Mouse (Mus musculus) testis, postnatal 14 days (tissue): Measurements from ENCODE around the gene Wnt8b.
"Not testable (repeated sequence)": the region's sequence is repeated elsewhere in the genome, so short reads cannot be mapped to it uniquely, and the experiment has no call there.

Source experiments
- DNase-seq: peaks from one replicate; pipeline ENCODE4 v3.0.0; 2021; ENCODE audit warnings: low spot score

The Wnt8b gene

DNA sequence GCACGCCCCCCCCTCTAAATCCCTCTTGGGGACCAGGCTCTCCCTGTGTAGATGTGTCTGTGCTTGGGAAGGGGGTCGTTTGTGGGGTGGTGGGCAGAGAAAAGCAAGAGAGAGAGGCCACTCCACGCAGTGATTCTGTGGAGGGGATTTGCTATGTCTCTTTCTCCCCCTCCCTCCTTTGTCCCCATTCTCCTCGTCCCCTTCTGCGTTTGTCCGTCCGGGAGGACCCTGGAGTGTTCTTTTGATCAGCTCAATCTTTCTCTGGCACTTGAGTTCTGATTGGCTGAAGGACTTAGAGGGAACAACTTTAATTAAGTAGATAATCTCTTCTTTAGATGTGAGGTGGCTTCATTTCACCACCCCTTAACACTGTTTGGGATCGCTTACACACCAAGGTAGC, at the start of gene Wnt8b:
Gene Wnt8b, plus strand, starts transcription at position 345 of the 400 bp plus-strand sequence.
- DNase-seq = no peak

DNA sequence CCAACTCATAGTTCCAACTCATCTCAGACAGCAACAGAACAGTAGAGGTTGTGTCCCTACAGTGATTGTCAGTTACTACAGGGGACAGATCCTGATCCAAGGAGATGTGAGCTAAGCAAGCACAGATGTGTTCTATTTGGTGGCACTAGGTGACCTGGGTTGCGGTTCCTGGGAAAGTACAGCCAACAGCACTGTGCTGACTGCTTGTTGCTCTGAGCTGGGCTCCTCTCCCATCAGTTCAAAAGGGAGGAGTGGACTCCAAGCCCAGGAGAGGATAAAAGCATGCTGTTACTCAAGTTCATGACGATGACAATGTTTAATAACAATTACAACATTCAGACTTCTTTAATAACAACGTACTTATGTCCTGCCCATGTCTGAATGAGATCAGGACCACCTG, 47.5 kb upstream of the Wnt8b start:
- DNase-seq = no peak

DNA sequence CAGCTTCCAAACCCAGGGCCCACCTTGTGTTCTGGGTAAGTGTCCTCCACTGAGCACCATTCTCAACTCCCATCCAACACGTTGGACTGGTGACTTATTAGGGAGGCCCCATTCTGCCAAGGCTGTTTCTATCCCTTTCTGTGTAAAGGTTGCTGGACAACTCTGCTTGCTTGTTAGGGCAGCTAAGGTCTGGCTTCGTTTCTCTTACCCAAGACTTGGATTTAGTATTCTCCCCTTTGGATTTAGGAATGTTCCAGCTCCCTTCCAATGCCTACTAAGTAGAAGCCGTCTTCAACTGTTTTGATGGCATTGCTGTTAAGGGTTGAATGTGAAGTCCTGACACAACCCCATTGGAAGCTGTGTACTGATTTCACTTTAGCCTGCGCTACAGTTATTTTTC, 45.3 kb upstream of the Wnt8b start:
- DNase-seq = no peak

- no peak for DNase-seq
Measured at GRCm38 (mm10) chr19:44454862-44455261, 38.4 kb upstream of the Wnt8b start.

DNA sequence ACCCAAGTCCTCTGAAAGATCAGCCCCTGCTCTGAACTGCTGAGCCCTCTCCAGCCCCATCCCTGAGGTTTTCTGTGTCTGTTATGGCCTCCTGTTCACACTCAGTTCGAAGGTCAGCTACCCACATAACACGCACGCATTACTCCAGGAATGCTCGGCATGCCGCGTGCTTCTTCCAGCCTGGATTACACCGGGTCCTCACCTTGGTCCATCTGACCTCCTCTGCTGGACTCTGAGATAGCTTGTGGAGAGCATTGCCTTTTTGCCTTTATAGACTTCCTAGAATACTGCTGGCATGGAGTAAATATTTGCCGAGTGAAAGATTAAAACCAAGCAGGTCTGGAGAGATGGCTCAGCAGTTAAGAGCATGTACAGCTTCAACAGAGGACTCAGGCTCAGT, 37.9 kb upstream of the Wnt8b start:
- DNase-seq = no peak

DNA sequence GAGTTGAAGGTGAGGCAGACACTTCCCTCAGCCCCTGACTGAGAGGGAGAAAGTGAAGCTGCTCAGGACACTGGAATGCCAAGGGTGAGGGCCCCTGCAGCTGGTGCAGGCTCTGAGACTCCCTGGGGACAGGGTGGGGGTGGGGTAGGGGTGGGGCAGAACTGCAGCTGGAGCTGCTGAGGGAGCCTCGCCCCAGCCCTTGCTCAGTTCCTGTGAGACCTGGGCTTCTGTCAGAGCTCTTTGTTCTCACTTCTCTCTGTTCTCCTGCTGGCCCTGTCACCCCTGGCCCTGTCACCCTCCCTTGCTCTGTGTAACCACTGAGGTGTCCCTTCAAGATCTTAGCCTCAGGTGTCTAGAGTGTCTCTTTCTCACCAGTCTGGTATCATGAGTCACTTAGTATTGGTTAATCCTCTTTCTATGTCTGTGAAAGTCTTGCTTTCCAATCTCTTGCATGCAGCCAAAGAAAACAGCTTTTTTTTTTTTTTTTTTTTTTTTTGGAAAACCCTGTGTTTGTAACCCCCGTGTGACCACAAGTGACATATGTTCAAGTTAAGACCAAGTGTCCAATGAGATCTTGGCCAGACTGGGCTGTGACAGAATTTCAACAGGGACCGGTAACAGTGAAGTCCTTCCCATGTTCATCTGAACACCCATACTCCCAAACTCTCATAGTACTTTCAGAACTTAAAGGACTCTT, 35.8 kb upstream of the Wnt8b start:
- no peak for DNase-seq

DNA sequence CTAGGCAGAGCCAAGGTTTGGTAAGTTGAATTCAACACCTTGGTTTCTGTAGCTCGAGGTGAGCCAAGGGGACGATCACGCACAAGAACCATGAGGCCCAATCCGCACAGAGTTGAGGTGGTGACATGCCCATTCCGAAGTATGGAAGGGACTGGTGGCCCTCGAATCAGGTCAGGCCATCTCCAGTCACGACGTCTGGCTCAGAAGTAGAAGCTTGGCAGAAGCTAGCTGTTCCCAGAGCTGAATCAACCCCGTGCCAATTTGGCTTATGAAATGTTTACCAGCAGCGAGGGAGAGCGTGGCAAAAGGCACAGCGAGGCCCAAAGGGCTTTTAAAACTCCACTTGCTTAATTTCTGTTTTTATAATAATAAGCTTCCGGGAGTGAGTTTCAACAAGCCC, 34.6 kb upstream of the Wnt8b start:
- DNase-seq = no peak

DNA sequence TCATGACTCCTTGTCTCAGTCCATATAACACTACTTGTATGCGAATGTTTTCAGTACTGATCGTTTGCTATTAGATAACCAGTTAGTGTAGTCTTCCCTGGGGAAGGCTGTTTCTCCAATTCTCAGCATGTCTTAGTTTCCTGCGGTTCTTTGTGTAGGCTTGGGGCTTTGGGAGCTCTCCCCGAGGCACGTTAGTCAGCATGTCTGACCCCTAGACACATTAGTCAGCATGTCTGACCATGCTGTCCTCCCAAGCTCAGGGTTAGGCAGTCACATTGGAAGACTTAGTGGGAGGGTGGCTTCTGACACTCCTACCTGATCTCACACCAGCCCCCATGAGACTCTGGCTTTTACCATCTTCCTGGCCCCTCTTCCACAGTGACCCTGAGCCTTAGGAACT, 32.8 kb upstream of the Wnt8b start:
- no peak for DNase-seq

DNA sequence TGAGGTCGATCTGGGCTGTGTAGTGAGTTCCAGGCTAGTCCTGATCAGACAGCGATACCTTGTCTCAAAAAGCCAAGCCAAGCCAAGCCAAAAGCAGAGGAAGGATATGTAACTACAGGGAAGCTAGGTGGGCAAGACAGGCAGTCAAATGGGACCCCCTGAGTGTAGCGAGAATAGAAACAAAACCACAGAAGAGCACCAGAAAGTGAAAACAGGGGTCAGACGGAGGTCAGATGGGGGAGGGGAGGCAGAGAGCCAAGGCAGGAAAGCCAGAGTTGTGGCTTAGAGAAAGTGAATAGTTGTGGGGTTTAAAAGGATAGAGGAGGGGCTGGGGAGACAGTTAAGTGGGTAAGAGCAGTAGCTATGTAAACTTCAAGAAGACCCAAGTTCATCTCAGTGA, 31.8 kb upstream of the Wnt8b start:
- DNase-seq = peak; percentile 53

GRCm38 (mm10) chr19:44462141-44462540, 31.1 kb upstream of the Wnt8b start:
- DNase-seq = no peak

GRCm38 (mm10) chr19:44465960-44466525, 27.2 kb upstream of the Wnt8b start:
- DNase-seq = not testable (repeated sequence)

DNA sequence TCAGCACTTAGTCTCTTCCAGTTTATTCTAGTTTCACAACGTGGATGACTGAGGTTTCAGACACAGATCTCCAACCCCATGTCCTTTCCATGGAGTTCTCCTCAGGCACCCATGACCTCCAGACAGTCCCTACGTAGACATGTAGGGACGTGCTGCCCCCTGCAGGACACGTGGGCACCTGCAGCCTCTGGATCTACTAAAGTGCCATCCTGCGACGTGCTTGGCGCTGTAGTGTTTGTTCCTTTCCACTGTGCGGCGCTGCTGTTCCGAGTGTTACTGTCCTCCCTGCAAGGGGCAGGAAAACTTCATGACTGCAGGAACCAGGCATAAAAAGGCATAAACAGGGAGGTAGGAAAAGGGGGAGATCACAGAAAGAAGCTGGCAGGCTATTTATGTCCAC, 19.1 kb upstream of the Wnt8b start:
- peak; percentile 87 for DNase-seq

- DNase-seq = no peak
Measured at GRCm38 (mm10) chr19:44475268-44475667, 18.0 kb upstream of the Wnt8b start.

GRCm38 (mm10) chr19:44476541-44476940, 16.7 kb upstream of the Wnt8b start:
- no peak for DNase-seq

DNA sequence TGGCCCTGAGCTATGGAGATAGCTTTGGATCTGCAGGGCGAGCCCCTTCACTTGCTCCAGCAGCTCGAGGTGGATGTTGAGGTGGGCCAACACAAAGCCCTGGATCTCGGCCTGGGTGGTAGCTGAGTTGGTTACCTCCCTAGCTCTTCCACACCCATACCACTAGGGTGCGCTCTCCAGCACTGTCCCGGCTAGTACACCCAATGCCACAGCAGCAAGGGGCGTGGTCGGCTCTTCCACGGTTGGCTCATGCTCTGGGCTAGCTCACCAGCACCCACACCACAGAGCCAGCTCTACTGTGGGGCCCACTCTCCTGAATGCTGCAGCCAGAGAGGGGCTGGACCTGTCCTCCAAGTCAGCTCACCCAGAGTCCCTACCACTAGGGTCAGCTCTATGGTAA, 6.0 kb upstream of the Wnt8b start:
- DNase-seq = peak; percentile 67

- no peak for DNase-seq
Measured at GRCm38 (mm10) chr19:44496511-44496910, 3.2 kb downstream of the Wnt8b start.

DNA sequence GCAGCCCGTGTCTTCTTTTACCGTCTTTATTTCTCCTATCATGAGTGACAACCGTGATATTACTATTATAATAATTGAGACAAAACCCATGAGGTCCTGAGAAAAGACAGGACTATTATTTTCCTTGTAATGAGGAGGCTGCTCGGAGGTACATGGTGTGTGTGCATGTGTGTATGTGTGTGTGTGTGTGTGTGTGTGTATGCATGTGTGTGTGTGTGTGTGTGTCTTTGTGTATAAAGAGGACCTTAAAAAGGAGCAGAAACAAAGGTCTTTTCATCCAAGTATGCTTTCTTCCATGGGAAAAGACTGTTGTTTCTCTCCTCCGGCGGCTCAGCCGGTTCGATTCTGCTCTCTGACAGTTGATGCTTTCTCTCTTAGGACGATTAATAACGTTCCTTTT, 3.7 kb downstream of the Wnt8b start:
- DNase-seq = no peak

- no peak for DNase-seq
Measured at GRCm38 (mm10) chr19:44498936-44499335, 5.7 kb downstream of the Wnt8b start.

DNA sequence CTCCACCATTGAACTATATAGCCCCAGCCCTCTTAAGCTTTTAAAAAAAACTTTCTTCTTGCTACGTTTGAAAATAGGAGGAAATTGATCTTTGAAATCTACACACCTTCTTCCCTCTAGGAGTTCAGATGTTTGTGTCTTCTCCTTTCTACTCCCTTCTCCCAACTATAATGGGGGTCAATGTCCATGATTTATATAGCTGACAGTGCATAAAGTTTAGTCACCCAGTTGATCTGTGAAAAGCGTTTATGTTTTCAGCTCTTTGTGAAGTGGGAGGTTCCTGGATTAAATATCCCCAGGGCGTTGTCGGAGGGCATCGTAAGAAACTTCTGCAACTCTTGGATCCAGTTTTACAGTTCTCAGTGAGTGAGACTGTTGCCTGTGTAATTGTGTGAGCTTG, 7.0 kb downstream of the Wnt8b start:
- no peak for DNase-seq

GRCm38 (mm10) chr19:44501925-44502324, 8.7 kb downstream of the Wnt8b start:
- DNase-seq = no peak

DNA sequence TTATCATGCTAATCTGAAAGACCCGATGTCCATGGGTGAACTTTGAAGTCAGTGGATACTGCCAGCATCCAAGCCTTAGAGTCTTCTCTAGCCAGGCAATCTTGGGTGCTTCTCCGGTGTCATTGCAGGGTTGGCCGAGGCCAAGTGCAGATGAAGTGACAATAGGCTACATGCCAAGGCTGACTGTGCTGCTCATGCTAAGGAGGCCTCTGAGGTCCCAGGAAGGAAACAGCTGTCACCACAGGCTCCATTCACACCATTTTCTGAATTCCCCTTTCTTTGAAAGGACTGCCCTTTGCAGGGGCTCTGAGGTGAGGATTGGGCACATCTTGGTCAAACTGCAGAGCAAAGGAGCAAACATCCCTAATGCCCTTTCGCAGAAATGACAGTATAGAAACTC, 9.5 kb downstream of the Wnt8b start:
- DNase-seq = no peak

GRCm38 (mm10) chr19:44510534-44511175, 17.4 kb downstream of the Wnt8b start:
- no peak for DNase-seq

DNA sequence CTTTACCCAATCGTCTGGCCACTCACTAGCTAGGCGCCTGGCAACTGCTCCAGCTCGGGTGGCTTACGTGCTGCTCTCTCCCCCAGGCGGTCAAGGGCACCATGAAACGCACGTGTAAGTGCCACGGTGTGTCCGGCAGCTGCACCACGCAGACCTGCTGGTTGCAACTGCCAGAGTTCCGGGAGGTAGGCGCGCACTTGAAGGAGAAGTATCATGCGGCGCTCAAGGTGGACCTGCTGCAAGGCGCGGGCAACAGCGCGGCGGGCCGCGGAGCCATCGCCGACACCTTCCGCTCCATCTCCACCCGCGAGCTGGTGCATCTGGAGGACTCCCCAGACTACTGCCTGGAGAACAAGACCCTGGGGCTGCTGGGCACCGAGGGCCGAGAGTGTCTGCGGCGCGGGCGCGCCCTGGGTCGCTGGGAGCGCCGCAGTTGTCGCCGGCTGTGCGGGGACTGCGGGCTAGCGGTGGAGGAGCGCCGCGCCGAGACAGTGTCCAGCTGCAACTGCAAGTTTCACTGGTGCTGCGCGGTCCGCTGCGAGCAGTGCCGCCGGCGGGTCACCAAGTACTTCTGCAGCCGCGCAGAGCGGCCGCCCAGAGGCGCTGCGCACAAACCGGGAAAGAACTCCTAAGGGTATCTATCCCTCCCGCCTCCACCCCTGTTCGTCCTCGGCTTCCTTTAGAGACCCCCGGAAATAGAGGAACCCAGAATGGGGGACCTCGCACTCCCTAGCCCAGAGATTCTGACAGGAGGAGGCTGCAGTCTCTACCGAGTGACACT, 18.4 kb downstream of the Wnt8b start:
- no peak for DNase-seq
